Mouse (Mus musculus) ES-E14 (cell line): ENCODE measurements around the gene Micall2.

Source experiments
- CHD2 ChIP-seq: IDR thresholded peaks from 2 replicates; pipeline ENCODE4 v1.6.1; 2014; ENCODE audit warnings: mild to moderate bottlenecking, low read depth, low read length, inconsistent platforms
- ZC3H11A ChIP-seq: IDR thresholded peaks from 2 replicates; pipeline ENCODE4 v1.6.1; 2012; ENCODE audit warnings: low read depth, mild to moderate bottlenecking, inconsistent platforms, low read length, borderline replicate concordance
- ZNF384 ChIP-seq: IDR thresholded peaks from 2 replicates; pipeline ENCODE4 v1.6.1; 2012; ENCODE audit warnings: low read depth, low read length, inconsistent platforms

DNA sequence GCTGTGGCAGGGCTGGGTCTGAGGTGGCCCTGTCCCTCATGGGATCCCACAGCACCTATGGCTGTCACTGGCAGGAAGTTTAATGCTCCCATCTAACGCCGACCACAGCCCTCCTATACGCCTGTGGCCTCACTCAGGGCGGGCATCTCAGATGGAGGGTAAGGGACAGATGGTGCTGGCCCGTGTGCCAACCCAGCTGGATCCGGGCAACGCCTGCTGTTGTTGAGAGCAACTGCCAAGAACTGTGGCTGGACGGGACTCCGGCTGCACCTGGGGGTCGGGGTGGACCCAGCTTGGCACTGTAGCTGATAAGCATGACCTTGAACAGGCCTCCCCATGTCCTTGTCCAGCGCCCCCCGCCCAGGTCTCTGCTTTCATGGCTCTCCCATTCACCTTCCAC is 47.8 kb downstream of the Micall2 start:
- TF ChIP-seq CHD2 = no peak
- TF ChIP-seq ZC3H11A = no peak
- TF ChIP-seq ZNF384 = no peak
